Mouse (Mus musculus): ENCODE measurements around the gene Aig1.
A peak's percentile ranks its signal among the peaks of the same experiment; 100 is the strongest.

Aig1 gene

DNA sequence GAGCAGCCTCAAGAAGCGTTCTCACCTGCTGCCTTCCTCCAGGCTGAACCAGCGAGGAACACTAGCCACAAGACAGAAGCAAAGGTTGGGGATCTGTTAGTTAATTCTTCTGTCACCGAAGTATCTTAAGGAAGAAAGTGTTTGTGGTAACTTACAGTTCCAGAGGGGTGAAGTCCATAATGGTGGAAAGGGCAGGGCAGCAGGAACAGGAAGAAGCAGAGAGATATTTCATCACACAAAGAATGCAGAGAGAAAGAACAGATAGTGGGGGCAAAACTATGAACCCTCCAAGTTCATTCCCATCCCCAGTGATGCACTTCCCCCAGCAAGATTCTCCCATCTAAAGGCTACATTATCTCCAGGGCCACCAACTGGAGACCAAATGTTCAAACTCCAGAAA is 13.7 kb downstream of the Aig1 start:
- no peak for ATAC-seq (ENCODE audit: insufficient number of reproducible peaks, low FRiP score, low TSS enrichment)

DNA sequence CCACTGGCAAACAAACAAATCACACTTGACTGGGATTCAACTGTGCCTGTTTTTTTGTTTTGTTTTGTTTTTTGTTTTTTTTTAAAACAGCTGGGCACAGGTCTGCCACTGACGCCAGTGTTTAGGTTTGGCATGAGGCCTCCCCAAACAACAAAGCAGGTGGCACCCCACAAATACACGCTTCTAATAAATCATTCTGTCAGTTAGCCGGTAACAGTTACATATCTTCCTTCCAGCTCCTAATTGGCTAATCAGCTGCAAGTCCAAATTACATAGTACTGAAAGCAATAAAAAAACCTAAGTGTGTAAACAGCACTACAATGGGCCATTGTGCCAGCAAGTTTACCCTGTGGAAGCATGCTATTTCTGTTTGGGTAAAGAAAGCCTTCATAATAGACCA is 18.7 kb downstream of the Aig1 start:
- ATAC-seq (ENCODE audit: insufficient number of reproducible peaks, low FRiP score, low TSS enrichment): no peak

DNA sequence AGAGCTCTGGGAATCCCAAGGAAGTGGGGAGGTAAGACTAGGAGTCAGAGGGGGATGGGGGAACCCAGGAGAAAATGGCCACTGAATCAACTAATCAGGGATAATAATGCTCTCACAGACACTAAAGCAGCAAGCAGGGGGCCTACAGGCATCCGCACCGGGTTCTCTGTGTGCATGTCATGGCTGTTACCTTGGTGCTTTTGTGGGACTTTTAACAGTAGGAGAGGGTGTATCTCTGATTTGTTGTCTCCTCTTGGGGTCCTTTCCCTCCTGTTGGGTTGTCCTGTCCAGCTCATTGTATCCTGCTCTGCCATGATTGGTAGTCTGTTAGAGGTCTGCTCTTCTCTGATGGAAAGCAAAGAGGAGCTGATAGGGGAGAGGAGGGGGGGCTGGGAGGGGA is 19.6 kb downstream of the Aig1 start:
- ATAC-seq (ENCODE audit: insufficient number of reproducible peaks, low FRiP score, low TSS enrichment): no peak

DNA sequence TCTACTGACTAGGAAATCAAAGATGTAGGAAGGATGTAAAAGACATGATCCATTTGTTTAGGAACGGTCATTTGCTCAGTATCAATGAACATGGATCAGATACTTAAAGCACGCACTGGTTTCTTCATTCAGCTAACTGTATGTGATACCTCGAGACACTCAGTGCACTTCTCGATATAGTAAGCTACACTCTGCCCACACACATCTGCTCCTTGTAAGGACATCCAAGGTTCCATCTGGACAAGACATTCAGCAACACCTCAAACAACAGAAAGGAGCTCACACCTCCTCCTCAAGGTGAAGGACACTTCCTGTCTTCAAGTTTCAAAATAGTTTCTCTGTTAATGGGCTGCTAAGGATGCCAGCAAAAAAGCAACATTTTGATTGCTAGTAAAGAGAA is 23.9 kb downstream of the Aig1 start:
- no peak for ATAC-seq (ENCODE audit: insufficient number of reproducible peaks, low FRiP score, low TSS enrichment)

GRCm38 (mm10) chr10:13843746-13844145 is 25.0 kb downstream of the Aig1 start:
- no peak for ATAC-seq (ENCODE audit: insufficient number of reproducible peaks, low FRiP score, low TSS enrichment)

DNA sequence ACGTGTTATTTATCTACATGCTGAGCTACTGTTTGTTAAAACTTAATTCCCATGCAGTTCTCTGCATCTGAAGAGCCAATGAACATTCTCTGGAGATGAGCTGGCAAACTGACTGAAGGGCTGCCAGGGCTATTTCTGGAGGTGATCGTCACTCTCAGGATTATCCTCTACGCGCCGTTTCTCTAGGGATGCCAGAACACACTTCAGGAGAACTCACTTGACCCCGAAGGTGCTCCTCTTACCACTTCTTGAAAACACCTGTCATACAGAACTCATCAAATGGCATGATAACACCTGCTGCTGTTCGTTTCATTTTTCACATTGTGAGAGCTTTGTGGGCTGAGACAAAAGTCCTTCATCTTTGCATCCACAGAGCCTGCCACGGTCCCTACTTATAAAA is 25.9 kb downstream of the Aig1 start:
- peak; percentile 69 for ATAC-seq (ENCODE audit: insufficient number of reproducible peaks, low FRiP score, low TSS enrichment)

GRCm38 (mm10) chr10:13838511-13839126 is 30.2 kb downstream of the Aig1 start:
- ATAC-seq (ENCODE audit: insufficient number of reproducible peaks, low FRiP score, low TSS enrichment): no peak

- no peak for ATAC-seq (ENCODE audit: insufficient number of reproducible peaks, low FRiP score, low TSS enrichment)
Measured at GRCm38 (mm10) chr10:13837709-13838456, 30.9 kb downstream of the Aig1 start.

- ATAC-seq (ENCODE audit: insufficient number of reproducible peaks, low FRiP score, low TSS enrichment): no peak
Measured at GRCm38 (mm10) chr10:13836956-13837355, 31.8 kb downstream of the Aig1 start.

GRCm38 (mm10) chr10:13835737-13836475 is 32.9 kb downstream of the Aig1 start:
- peak; percentile 90 for ATAC-seq (ENCODE audit: insufficient number of reproducible peaks, low FRiP score, low TSS enrichment)

- no peak for ATAC-seq (ENCODE audit: insufficient number of reproducible peaks, low FRiP score, low TSS enrichment)
Measured at GRCm38 (mm10) chr10:13834056-13834455, 34.7 kb downstream of the Aig1 start.

DNA sequence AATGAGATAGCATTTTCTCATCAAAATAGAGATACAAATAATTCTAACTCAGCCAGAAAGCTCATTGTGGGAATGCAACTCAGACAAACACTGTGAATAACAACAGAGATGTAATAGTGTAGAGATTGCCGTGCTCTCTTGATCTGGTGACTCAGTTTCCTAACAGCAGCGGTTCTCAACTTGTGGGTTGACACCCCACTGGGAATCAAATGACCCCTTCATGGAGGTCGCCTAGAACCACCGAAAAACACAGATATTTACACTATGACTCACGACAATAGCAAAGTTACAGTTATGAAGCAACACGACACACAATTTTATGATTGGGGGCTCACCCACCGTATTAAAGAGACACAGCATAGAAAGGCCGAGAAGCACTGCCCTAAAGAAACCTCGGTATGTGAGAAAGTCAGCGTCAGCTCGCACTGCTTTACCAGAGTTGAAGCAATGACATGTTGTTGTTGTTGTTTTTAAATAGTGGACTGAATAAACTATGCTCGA is 35.7 kb downstream of the Aig1 start:
- ATAC-seq (ENCODE audit: insufficient number of reproducible peaks, low FRiP score, low TSS enrichment): no peak

- no peak for ATAC-seq (ENCODE audit: insufficient number of reproducible peaks, low FRiP score, low TSS enrichment)
Measured at GRCm38 (mm10) chr10:13832546-13833033, 36.2 kb downstream of the Aig1 start.

- no peak for ATAC-seq (ENCODE audit: insufficient number of reproducible peaks, low FRiP score, low TSS enrichment)
Measured at GRCm38 (mm10) chr10:13827150-13827549, 41.6 kb downstream of the Aig1 start.

DNA sequence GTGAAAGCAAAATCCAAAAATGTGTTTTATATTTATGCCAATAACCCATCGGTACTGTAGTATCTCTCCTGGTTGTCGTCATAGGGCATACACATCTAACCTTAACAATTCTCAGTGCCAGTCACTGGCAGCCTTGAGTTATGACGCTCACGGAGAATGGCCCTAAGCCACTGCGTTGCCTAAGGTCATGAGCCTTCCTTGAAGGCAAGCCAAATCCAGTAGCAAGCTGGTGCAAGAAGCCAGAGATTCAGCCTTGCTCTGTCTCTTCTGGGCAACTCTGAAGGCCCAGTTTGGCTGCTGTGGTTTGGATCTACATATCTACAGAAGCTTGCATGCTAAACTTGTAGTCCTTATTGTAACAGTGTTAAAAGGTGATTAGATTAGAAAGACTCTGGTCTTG is 55.2 kb downstream of the Aig1 start:
- ATAC-seq (ENCODE audit: insufficient number of reproducible peaks, low FRiP score, low TSS enrichment): no peak

DNA sequence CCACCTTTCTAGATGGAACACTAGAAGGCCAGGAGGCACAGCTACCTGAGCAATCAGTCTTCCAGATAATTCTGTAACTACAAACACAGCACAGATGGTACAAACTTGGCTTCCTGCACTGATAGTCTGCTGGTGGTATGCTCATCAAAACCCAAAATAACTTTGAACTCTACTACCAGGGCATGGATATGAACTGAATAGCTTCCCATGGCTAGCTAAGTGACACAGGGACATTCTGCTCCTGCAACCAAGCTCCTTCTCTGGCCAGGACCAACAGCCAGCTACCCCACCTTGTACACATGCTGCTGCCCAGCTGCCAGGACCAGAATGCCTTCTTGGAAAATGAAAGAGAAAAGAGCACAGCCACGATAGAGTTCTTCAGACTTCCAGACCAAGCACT is 60.5 kb downstream of the Aig1 start:
- ATAC-seq (ENCODE audit: insufficient number of reproducible peaks, low FRiP score, low TSS enrichment): peak; percentile 96

- peak; percentile 72 for ATAC-seq (ENCODE audit: insufficient number of reproducible peaks, low FRiP score, low TSS enrichment)
Measured at GRCm38 (mm10) chr10:13806806-13807205, 62.0 kb downstream of the Aig1 start.

DNA sequence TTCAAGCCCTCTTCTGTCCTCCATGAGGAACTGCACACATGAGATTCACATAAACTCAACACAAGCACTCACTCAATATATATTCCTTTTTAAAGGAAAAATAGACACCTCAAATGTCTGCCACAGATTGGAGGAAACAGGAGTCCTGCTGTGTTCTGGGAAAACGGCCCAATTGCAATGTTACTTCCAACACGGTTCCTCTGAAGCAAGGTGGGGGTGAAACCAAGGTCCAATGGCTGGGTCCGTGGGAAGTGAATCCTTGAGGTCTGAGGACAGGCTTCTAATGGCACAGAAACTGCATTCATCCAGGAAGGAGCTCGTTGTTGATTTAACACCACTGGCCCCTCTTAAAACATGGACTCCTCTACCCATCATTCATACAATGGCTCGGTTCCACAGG is 67.5 kb downstream of the Aig1 start:
- ATAC-seq (ENCODE audit: insufficient number of reproducible peaks, low FRiP score, low TSS enrichment): peak; percentile 66

GRCm38 (mm10) chr10:13793458-13793857 is 75.3 kb downstream of the Aig1 start:
- ATAC-seq (ENCODE audit: insufficient number of reproducible peaks, low FRiP score, low TSS enrichment): no peak

- no peak for ATAC-seq (ENCODE audit: insufficient number of reproducible peaks, low FRiP score, low TSS enrichment)
Measured at GRCm38 (mm10) chr10:13792788-13793187, 76.0 kb downstream of the Aig1 start.

DNA sequence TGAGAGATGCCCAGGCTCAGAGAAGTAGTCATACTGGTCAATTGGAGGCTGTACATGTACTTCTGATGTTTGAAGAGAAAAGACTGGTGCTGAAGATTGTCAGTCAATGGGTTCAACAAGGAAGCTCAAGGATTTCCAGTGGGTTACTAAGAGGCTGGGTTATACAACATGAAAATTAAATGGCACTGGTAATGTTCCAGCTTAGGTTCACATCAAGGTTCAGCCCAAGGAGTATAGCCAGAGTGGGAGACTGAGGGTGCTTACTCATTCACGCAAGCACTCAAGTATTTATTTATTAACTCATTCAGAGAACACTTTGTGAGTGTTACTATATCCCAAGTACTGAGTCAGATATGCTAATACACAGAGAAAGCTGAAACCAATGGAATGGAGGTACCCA is 79.2 kb downstream of the Aig1 start:
- no peak for ATAC-seq (ENCODE audit: insufficient number of reproducible peaks, low FRiP score, low TSS enrichment)
